Mouse (Mus musculus) granulocyte monocyte progenitor cell, adult 5-6 weeks (primary cell): Measurements from ENCODE around the gene Rexo1. TPM values are rescaled to one million over a fixed set of nuclear protein-coding genes. Genes with fewer than 3 reads are reported as not detected.

Experiments
- ATAC-seq: replicated peaks from 2 replicates; pipeline ENCODE4 v1.8.0; 2016; ENCODE audit warnings: mild to moderate bottlenecking, moderate TSS enrichment, inconsistent platforms; ENCODE audit not compliant: poor library complexity, severe bottlenecking
- total RNA-seq, 2 experiments: library from RNA; stranded (forward) in 1 of 2; stranded (reverse) in 1 of 2; fragments of 200-712, 200-1000 nt in 1 of 2; fragments of >200 nt in 1 of 2; fragmentation: Nextera tagmentation in 1 of 2; gene quantifications; 2 replicates each; pipeline ENCODE4 v1.2.3; 2014 to 2017

Rexo1 gene
- total RNA-seq, 2 experiments from 2014 or later, result 28.8 to 48.2 TPM

- ATAC-seq, result peak; percentile 56
Observed at GRCm38 (mm10) chr10:80510273-80510660, 51.1 kb downstream of the Rexo1 start.

DNA sequence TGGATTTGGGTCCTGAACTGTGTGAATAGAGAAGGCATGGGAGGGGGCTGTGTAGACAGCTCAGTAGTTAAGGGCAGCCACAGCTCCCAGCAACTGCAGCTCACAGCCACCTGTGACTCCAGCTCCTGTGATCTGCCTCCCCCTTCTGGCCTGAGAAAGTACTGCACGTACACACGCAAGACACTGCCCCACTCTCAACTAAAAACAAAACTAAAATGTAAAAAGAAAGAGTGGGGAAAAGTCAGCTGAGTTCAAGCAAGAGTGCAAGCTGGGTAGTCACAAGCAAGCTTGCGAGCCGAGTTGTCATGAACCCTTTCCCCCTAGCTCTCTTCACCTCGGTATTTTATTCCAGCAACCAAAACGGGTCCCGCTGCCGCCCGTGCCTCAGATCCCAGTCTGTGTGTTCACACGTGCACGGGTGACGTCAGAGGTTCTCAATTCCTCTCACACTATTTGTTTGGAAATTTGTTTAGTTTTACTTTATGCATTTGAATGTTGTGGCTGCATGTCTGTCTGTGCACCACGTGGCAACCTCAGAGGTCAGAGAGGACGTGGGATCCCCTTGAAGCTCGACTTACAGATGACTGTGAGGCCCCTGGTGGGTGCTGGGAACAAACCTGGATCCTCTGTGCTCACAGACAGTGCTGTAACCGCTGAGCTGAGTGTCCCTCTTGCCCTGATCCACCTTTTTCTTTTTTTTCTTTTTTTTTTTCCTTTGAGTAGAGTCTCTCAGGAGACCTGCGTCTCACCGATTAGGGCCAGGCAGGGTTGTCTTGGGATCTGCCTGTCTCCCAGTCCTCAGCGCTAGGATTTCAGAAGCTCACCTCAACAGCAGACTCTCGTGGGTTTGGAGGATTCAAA is 51.7 kb downstream of the Rexo1 start:
- peak; percentile 81 for ATAC-seq

GRCm38 (mm10) chr10:80506222-80506621 is 55.1 kb downstream of the Rexo1 start:
- ATAC-seq, result peak; percentile 53

GRCm38 (mm10) chr10:80504724-80505123 is 56.6 kb downstream of the Rexo1 start:
- ATAC-seq, result no peak

- no peak for ATAC-seq
Observed at GRCm38 (mm10) chr10:80503599-80504220, 57.6 kb downstream of the Rexo1 start.

DNA sequence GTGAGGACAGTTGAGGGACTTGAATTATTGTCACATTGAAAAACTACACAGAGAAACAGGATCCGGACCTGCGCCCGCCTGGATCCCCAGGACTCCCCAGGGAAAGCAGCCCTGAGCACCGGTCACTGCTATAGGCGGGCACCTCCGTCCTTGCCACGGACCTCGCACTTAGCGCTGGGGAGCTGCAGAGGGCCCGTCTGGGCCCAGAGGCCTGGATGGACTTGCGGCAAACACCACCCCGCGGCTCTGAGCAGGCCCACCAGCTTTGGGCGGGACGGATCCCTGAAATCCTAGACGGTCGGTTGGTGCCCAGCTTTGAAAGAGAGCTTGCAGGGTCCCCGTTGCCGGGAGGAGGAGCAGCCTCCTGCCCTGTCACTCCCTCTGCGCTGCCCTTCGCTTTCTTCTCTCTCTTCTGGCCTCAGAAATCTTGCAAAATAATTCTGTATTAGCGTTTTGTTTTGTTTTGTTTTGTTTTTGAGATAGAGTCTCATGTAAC is 58.5 kb downstream of the Rexo1 start:
- no peak for ATAC-seq

DNA sequence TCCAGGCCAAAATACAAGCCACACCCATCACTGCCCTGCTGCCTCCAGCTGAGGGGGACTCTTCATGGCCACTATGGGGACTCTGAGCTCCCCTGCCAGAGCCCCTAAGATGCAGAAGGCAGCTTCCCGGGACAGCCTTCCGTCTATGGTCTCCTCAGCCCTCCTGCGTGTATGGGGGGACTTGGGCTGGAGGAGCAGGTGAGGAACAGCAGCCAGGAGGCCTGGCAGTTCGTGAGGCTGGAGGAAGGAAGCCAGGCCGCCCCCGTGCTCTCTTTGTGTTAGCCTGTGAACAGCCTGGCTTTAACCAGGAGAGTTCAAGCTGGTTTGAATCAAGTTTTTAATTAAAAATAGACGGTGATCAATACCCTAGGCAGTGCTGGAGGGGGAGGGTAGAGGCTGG is 59.1 kb downstream of the Rexo1 start:
- no peak for ATAC-seq

- ATAC-seq, result no peak
Observed at GRCm38 (mm10) chr10:80496421-80496820, 64.9 kb downstream of the Rexo1 start.

- peak; percentile 33 for ATAC-seq
Observed at GRCm38 (mm10) chr10:80495901-80496300, 65.5 kb downstream of the Rexo1 start.

DNA sequence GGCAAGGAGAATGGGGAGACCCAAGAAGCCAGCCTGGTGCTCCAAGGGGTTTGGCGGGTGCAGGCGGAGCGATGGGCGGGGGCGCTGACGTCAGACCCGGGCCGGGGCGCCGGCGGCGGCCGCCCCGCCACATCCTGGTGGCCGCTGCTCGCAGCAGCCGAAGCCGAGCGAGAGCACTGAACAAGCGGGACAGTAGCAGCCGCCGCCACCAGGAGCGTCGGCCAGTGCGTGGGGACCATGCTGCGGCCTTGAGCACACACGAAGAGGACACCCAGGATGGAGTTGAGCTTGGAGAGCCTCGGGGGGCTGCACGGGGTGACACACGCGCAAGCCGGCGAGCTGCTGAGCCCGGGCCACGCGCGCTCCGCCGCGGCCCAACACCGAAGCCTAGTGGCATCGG is 66.6 kb downstream of the Rexo1 start, which contains the start of gene Onecut3:
Gene Onecut3, plus strand, starts transcription at position 104 of the 400 bp plus-strand sequence.
- peak; percentile 38 for ATAC-seq

Other genes with a start within 250 kb of the Rexo1 start
- gene 2310011J03Rik, start 241.0 kb downstream of the Rexo1 start, total RNA-seq (2014; fragmentation: Nextera tagmentation), result 35.2 and 45.0 TPM in 2 replicates
- gene 2310011J03Rik, start 241.0 kb downstream of the Rexo1 start, total RNA-seq (2017), result 16.4 and 17.4 TPM in 2 replicates
- gene Pcsk4, start 232.1 kb downstream of the Rexo1 start, total RNA-seq (2014; fragmentation: Nextera tagmentation), result 6.7 and 7.2 TPM in 2 replicates
- 0.98 and 1.6 TPM in 2 replicates for gene Pcsk4, start 232.1 kb downstream of the Rexo1 start, total RNA-seq (2017)
- gene Reep6, start 231.6 kb downstream of the Rexo1 start, total RNA-seq (2014; fragmentation: Nextera tagmentation), result 0.11 and 0.60 TPM in 2 replicates
- gene Reep6, start 231.6 kb downstream of the Rexo1 start, total RNA-seq (2017), result 0.22 and 2.7 TPM in 2 replicates
- not detected in 2 replicates for gene Adamtsl5, start 213.1 kb downstream of the Rexo1 start, total RNA-seq (2014; fragmentation: Nextera tagmentation)
- not detected in 2 replicates for gene Adamtsl5, start 213.1 kb downstream of the Rexo1 start, total RNA-seq (2017)
- gene Plk5, start 205.1 kb downstream of the Rexo1 start, total RNA-seq (2014; fragmentation: Nextera tagmentation), result not detected in 2 replicates
- gene Plk5, start 205.1 kb downstream of the Rexo1 start, total RNA-seq (2017), result not detected in 2 replicates
- gene Mex3d, start 173.9 kb downstream of the Rexo1 start, total RNA-seq (2014; fragmentation: Nextera tagmentation), result 0.67 and 3.6 TPM in 2 replicates
- 2.1 and 2.2 TPM in 2 replicates for gene Mex3d, start 173.9 kb downstream of the Rexo1 start, total RNA-seq (2017)
- gene Mbd3, start 162.0 kb downstream of the Rexo1 start, total RNA-seq (2014; fragmentation: Nextera tagmentation), result 85.0 and 105 TPM in 2 replicates
- 94.1 and 106 TPM in 2 replicates for gene Mbd3, start 162.0 kb downstream of the Rexo1 start, total RNA-seq (2017)
- gene Uqcr11, start 154.7 kb downstream of the Rexo1 start, total RNA-seq (2014; fragmentation: Nextera tagmentation), result 382 and 438 TPM in 2 replicates
- 172 and 277 TPM in 2 replicates for gene Uqcr11, start 154.7 kb downstream of the Rexo1 start, total RNA-seq (2017)
- 33.8 and 55.2 TPM in 2 replicates for gene Tcf3, start 127.9 kb downstream of the Rexo1 start, total RNA-seq (2014; fragmentation: Nextera tagmentation)
- 30.7 and 48.4 TPM in 2 replicates for gene Tcf3, start 127.9 kb downstream of the Rexo1 start, total RNA-seq (2017)
- gene Onecut3, start 66.7 kb downstream of the Rexo1 start, total RNA-seq (2014; fragmentation: Nextera tagmentation), result not detected in 2 replicates
- not detected in 2 replicates for gene Onecut3, start 66.7 kb downstream of the Rexo1 start, total RNA-seq (2017)
- gene Atp8b3, start 22.4 kb downstream of the Rexo1 start, total RNA-seq (2014; fragmentation: Nextera tagmentation), result 0.64 TPM in 1 of 2 replicates, not detected in the other
- gene Atp8b3, start 22.4 kb downstream of the Rexo1 start, total RNA-seq (2017), result not detected in 2 replicates
- 9.3 and 10.1 TPM in 2 replicates for gene Klf16, start 15.8 kb upstream of the Rexo1 start, total RNA-seq (2014; fragmentation: Nextera tagmentation)
- gene Klf16, start 15.8 kb upstream of the Rexo1 start, total RNA-seq (2017), result 2.8 and 6.8 TPM in 2 replicates
- gene Abhd17a, start 28.8 kb upstream of the Rexo1 start, total RNA-seq (2014; fragmentation: Nextera tagmentation), result 27.7 and 36.2 TPM in 2 replicates
- gene Abhd17a, start 28.8 kb upstream of the Rexo1 start, total RNA-seq (2017), result 24.2 and 33.5 TPM in 2 replicates
- gene Scamp4, start 41.3 kb upstream of the Rexo1 start, total RNA-seq (2014; fragmentation: Nextera tagmentation), result 40.5 and 72.3 TPM in 2 replicates
- 10.7 and 11.4 TPM in 2 replicates for gene Scamp4, start 41.3 kb upstream of the Rexo1 start, total RNA-seq (2017)
- gene Adat3, start 41.3 kb upstream of the Rexo1 start, total RNA-seq (2014; fragmentation: Nextera tagmentation), result 0.79 TPM in 1 of 2 replicates, not detected in the other
- 0.34 and 0.67 TPM in 2 replicates for gene Adat3, start 41.3 kb upstream of the Rexo1 start, total RNA-seq (2017)
- 3.1 TPM in 1 of 2 replicates, not detected in the other for gene Gm49322, start 44.5 kb upstream of the Rexo1 start, total RNA-seq (2014; fragmentation: Nextera tagmentation)
- 0.39 TPM in 1 of 2 replicates, not detected in the other for gene Gm49322, start 44.5 kb upstream of the Rexo1 start, total RNA-seq (2017)
- 47.7 and 65.2 TPM in 2 replicates for gene Csnk1g2, start 61.3 kb upstream of the Rexo1 start, total RNA-seq (2014; fragmentation: Nextera tagmentation)
- 112 and 127 TPM in 2 replicates for gene Csnk1g2, start 61.3 kb upstream of the Rexo1 start, total RNA-seq (2017)
- gene Btbd2, start 95.5 kb upstream of the Rexo1 start, total RNA-seq (2014; fragmentation: Nextera tagmentation), result 26.1 and 34.6 TPM in 2 replicates
- 13.3 and 34.8 TPM in 2 replicates for gene Btbd2, start 95.5 kb upstream of the Rexo1 start, total RNA-seq (2017)
- 49.2 and 63.3 TPM in 2 replicates for gene Mknk2, start 116.6 kb upstream of the Rexo1 start, total RNA-seq (2014; fragmentation: Nextera tagmentation)
- 37.7 and 58.0 TPM in 2 replicates for gene Mknk2, start 116.6 kb upstream of the Rexo1 start, total RNA-seq (2017)
- gene Mob3a, start 140.4 kb upstream of the Rexo1 start, total RNA-seq (2014; fragmentation: Nextera tagmentation), result 34.1 and 37.2 TPM in 2 replicates
- 34.2 and 59.8 TPM in 2 replicates for gene Mob3a, start 140.4 kb upstream of the Rexo1 start, total RNA-seq (2017)
- 9.0 and 17.3 TPM in 2 replicates for gene Izumo4, start 140.6 kb upstream of the Rexo1 start, total RNA-seq (2014; fragmentation: Nextera tagmentation)
- gene Izumo4, start 140.6 kb upstream of the Rexo1 start, total RNA-seq (2017), result 7.1 and 7.8 TPM in 2 replicates
- gene Ap3d1, start 180.7 kb upstream of the Rexo1 start, total RNA-seq (2014; fragmentation: Nextera tagmentation), result 43.2 and 47.8 TPM in 2 replicates
- gene Ap3d1, start 180.7 kb upstream of the Rexo1 start, total RNA-seq (2017), result 34.5 and 42.2 TPM in 2 replicates
- 41.6 and 52.6 TPM in 2 replicates for gene Dot1l, start 193.6 kb upstream of the Rexo1 start, total RNA-seq (2014; fragmentation: Nextera tagmentation)
- 9.7 and 13.4 TPM in 2 replicates for gene Dot1l, start 193.6 kb upstream of the Rexo1 start, total RNA-seq (2017)
- gene Sf3a2, start 236.6 kb upstream of the Rexo1 start, total RNA-seq (2014; fragmentation: Nextera tagmentation), result 88.0 and 106 TPM in 2 replicates
- gene Sf3a2, start 236.6 kb upstream of the Rexo1 start, total RNA-seq (2017), result 13.8 and 18.3 TPM in 2 replicates
- 99.1 and 108 TPM in 2 replicates for gene Plekhj1, start 237.1 kb upstream of the Rexo1 start, total RNA-seq (2014; fragmentation: Nextera tagmentation)
- 33.0 and 33.7 TPM in 2 replicates for gene Plekhj1, start 237.1 kb upstream of the Rexo1 start, total RNA-seq (2017)
- gene Amh, start 243.7 kb upstream of the Rexo1 start, total RNA-seq (2014; fragmentation: Nextera tagmentation), result not detected in 2 replicates
- 0.15 TPM in 1 of 2 replicates, not detected in the other for gene Amh, start 243.7 kb upstream of the Rexo1 start, total RNA-seq (2017)